Mouse (Mus musculus): ENCODE data around the gene Gpr157.

Gene Gpr157

GRCm38 (mm10) chr4:150070136-150070535 lies 17.0 kb upstream of the Gpr157 start:
- no peak for DNase-seq (ENCODE audit: low spot score)

GRCm38 (mm10) chr4:150072416-150073101 lies 14.6 kb upstream of the Gpr157 start:
- no peak for DNase-seq (ENCODE audit: low spot score)

GRCm38 (mm10) chr4:150073102-150073473 lies 14.1 kb upstream of the Gpr157 start:
- no peak for DNase-seq (ENCODE audit: low spot score)

- no peak for DNase-seq (ENCODE audit: low spot score)
Observed at GRCm38 (mm10) chr4:150075350-150075749, 11.8 kb upstream of the Gpr157 start.

GRCm38 (mm10) chr4:150076147-150076546 lies 11.0 kb upstream of the Gpr157 start:
- no peak for DNase-seq (ENCODE audit: low spot score)

- DNase-seq (ENCODE audit: low spot score), result no peak
Observed at GRCm38 (mm10) chr4:150078646-150079045, 8.5 kb upstream of the Gpr157 start.

GRCm38 (mm10) chr4:150079244-150079643 lies 7.9 kb upstream of the Gpr157 start:
- DNase-seq (ENCODE audit: low spot score), result no peak

GRCm38 (mm10) chr4:150080330-150080967 lies 6.7 kb upstream of the Gpr157 start:
- DNase-seq (ENCODE audit: low spot score), result no peak

- DNase-seq (ENCODE audit: low spot score), result no peak
Observed at GRCm38 (mm10) chr4:150085366-150085765, 1.8 kb upstream of the Gpr157 start.

GRCm38 (mm10) chr4:150086841-150087160 lies 364 bp upstream of the Gpr157 start:
- DNase-seq (ENCODE audit: low spot score), result no peak

- no peak for DNase-seq (ENCODE audit: low spot score)
Observed at GRCm38 (mm10) chr4:150087890-150088530, 845 bp downstream of the Gpr157 start.

- DNase-seq (ENCODE audit: low spot score), result no peak
Observed at GRCm38 (mm10) chr4:150089121-150089520, 2.0 kb downstream of the Gpr157 start.

- no peak for DNase-seq (ENCODE audit: low spot score)
Observed at GRCm38 (mm10) chr4:150091887-150092582, 4.9 kb downstream of the Gpr157 start.

GRCm38 (mm10) chr4:150092583-150092902 lies 5.4 kb downstream of the Gpr157 start:
- DNase-seq (ENCODE audit: low spot score), result no peak

GRCm38 (mm10) chr4:150093560-150094462 lies 6.6 kb downstream of the Gpr157 start:
- DNase-seq (ENCODE audit: low spot score), result no peak

- DNase-seq (ENCODE audit: low spot score), result no peak
Observed at GRCm38 (mm10) chr4:150094463-150094789, 7.3 kb downstream of the Gpr157 start.

- DNase-seq (ENCODE audit: low spot score), result no peak
Observed at GRCm38 (mm10) chr4:150096309-150096708, 9.1 kb downstream of the Gpr157 start.

- DNase-seq (ENCODE audit: low spot score), result no peak
Observed at GRCm38 (mm10) chr4:150097847-150098246, 10.7 kb downstream of the Gpr157 start.

GRCm38 (mm10) chr4:150098880-150099279 lies 11.7 kb downstream of the Gpr157 start:
- DNase-seq (ENCODE audit: low spot score), result no peak

GRCm38 (mm10) chr4:150102822-150103221 lies 15.7 kb downstream of the Gpr157 start:
- DNase-seq (ENCODE audit: low spot score), result no peak

- no peak for DNase-seq (ENCODE audit: low spot score)
Observed at GRCm38 (mm10) chr4:150105671-150106070, 18.5 kb downstream of the Gpr157 start.

GRCm38 (mm10) chr4:150106637-150107036 lies 19.5 kb downstream of the Gpr157 start:
- no peak for DNase-seq (ENCODE audit: low spot score)

Data from ovary, adult 18-20 months (tissue).